Mouse (Mus musculus): ENCODE measurements at regions not wholly inside any gene's neighbourhood (a gene's known extent, or its start where the extent isn't known, plus 50 kb on each side); places are given as distances from the start of the nearest gene placed in this dataset.

DNA sequence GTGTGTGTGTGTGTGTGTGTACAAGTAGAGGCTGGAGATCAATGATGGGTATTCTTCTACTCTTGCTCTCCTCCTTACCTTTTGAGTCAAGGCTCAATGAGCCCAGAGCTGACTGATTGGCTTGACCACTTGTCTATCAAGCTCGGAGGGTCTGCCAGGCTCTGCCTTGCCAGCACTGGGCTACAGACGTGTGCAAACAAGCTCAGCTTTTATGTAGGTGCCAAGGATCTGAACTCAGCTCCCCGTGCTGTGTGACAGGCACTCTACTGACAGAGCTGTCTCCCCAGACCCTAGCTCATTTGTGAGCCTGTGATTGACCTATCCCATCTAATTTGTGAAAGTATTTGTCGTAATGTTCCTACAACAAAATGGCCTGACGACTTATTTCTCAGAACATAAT is 54.2 kb upstream of the Cdc42bpa start:
- no peak overlapping the region for H3K27ac ChIP-seq (replicated peaks)
- 90% methylated on average over 5 of the region's 5 CpGs for WGBS
- H3K4me1 ChIP-seq: no peaks in the 10 kb centered on the region
- H3K4me3 ChIP-seq: no peak overlapping the region
- H3K9me3 ChIP-seq: no peaks in the 10 kb centered on the region
- DNase-seq (ENCODE audit: low spot score): no peak
- no peaks in the 10 kb centered on the region for H3K36me3 ChIP-seq (replicated peaks)
- no peaks in the 10 kb centered on the region for H3K27me3 ChIP-seq (replicated peaks; ENCODE audit: low read depth, poor library complexity, severe bottlenecking)

DNA sequence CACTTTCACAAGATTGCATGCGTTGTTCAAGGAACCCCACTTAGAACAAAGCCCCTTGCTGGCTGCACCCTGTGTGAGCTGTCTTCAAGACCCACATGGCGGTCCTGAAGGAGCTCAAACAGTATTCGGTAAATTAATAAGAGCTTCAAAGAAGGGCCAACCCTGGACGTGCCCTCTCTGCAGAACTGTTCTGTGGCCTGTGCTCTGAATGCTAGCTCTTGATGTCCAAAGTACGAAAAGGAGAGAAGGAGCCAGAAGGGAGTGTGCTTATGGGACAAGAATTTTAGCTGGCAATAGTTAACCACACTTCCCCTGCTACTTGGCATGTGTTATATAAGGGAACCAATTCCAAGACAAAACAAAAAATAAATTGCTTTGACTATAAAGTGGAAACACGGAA is 67.6 kb upstream of the Cdc42bpa start:
- no peak overlapping the region for H3K27ac ChIP-seq (replicated peaks)
- DNase-seq (ENCODE audit: low spot score): no peak
- H3K36me3 ChIP-seq (replicated peaks): no peaks in the 10 kb centered on the region
- peaks cover 3% of the 10 kb centered on the region; the same call in 1 of the 2 replicates for H3K9me3 ChIP-seq
- 90% methylated on average over 6 of the region's 6 CpGs for WGBS
- no peak overlapping the region for H3K4me3 ChIP-seq
- H3K4me1 ChIP-seq: no peaks in the 10 kb centered on the region
- H3K27me3 ChIP-seq (replicated peaks; ENCODE audit: low read depth, poor library complexity, severe bottlenecking): no peaks in the 10 kb centered on the region

DNA sequence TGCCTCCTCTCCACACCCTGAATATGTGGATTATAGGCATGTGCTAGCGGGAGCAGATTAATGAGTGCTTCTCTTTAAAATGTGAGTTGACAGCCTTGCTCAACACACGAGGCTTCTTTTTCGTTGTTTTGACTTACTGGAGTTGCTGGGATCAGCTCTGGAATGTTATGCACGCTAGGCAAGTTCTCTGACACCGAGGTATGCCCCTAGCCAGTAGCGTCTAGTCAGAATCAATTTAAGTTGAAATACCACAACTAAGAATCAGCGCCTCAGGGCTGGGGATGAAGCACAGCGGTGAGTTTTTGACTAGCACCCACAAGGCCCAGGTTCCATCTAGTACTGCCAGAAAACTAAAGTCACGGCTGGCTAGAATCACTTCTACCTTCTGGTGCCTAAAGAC is 72.4 kb upstream of the Cdc42bpa start:
- Histone ChIP-seq H3K36me3 (replicated peaks) (no peaks in the 10 kb centered on the region), H3K27ac (replicated peaks) (no peak overlapping the region), H3K27me3 (replicated peaks; ENCODE audit: low read depth, poor library complexity, severe bottlenecking) (no peaks in the 10 kb centered on the region), H3K9me3 (no peaks in the 10 kb centered on the region), H3K4me1 (peaks cover 1% of the 10 kb centered on the region), H3K4me3 (no peak overlapping the region)
- WGBS: 62% methylated on average over 9 of the region's 9 CpGs
- DNase-seq (ENCODE audit: low spot score): peak; percentile 46

DNA sequence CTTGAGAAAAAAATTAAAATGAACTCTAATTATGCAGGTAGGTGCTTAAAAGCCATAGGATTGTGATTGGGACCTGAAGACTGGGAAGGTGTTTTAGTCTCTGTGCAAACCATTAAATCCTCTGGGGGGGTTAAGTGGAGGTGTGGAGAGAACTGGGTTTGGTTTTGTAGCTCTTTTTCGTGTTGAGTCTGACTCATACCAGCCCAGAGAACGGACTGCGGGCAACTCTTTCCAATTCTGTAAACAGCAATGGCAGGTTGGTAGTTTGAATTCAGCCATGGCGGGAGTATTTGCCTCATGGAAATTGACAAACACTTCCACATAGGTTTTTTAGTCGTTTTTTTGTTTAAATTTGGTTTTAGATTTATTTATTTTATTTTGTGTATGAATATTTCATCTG is 77.7 kb upstream of the Ahctf1 start:
- Histone ChIP-seq H3K4me1 (peaks cover 7% of the 10 kb centered on the region), H3K27ac (replicated peaks) (no peak overlapping the region), H3K36me3 (replicated peaks) (no peaks in the 10 kb centered on the region), H3K27me3 (replicated peaks; ENCODE audit: low read depth, poor library complexity, severe bottlenecking) (no peaks in the 10 kb centered on the region), H3K9me3 (no peaks in the 10 kb centered on the region), H3K4me3 (no peak overlapping the region)
- no peak for DNase-seq (ENCODE audit: low spot score)
- WGBS: 86% methylated on average over 5 of the region's 5 CpGs

DNA sequence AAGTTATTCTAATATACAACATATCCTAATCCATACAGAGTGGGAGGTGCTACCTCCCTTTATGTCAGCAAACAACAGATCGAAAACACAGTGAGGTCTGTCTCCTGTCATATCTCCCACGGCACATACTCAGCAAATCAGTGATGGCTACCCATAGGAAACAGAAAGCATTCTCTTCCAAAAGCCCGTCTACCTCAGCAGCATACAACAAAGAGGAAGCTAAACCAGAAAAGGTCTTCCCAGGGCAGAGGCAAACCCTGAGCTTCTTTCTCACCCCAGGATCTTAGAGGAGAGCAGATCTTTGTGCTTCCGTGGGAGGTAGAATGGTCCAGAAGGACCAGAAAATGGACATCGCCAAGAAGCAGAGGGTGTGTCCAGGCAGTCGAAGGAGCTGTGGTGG is 74.4 kb upstream of the Ahctf1 start:
- no peak overlapping the region for H3K27ac ChIP-seq (replicated peaks)
- DNase-seq (ENCODE audit: low spot score): no peak
- H3K9me3 ChIP-seq: no peaks in the 10 kb centered on the region
- H3K36me3 ChIP-seq (replicated peaks): no peaks in the 10 kb centered on the region
- peaks cover 6% of the 10 kb centered on the region for H3K4me1 ChIP-seq
- 86% methylated on average over 6 of the region's 6 CpGs for WGBS
- no peaks in the 10 kb centered on the region for H3K27me3 ChIP-seq (replicated peaks; ENCODE audit: low read depth, poor library complexity, severe bottlenecking)
- H3K4me3 ChIP-seq: no peak overlapping the region

DNA sequence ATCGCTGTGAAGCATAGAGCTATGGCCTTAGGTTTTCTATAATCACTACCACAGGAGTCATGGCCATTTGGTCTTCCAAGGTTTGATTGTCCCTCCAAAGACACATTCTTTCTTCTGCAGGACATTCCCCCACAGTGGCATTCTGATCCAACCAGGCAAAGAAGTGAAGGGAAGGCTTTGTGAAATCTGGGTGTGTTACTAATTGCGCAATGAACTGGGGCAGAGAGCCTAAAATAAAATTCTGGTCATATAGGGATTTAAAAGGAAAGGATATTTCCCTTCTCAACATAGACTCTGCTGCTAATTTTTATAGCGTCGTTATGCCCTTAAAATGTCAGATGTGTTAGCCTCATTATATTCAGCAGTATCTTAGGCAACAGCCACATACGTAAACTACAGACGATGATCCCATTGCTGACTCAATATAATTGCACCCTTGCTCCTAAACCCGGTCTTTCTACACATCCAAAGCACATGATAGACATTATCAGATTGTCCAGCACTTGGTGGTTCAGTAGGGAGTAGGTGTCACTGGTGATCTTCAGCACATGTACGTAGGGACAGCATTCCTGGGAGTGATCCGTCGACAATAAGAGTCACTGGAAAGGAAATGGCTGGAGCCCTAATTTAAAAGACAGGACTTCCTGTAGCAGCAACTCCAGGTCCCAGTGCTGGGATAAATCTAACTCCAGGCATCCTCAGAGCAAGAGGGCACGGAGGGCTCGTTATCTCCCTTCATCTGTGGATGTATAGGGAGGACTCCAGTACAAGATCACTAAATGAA is 70.5 kb upstream of the Ahctf1 start:
- WGBS: 74% methylated on average over 12 of the region's 12 CpGs
- Histone ChIP-seq H3K4me3 (no peak overlapping the region), H3K27ac (replicated peaks) (no peak overlapping the region), H3K36me3 (replicated peaks) (no peaks in the 10 kb centered on the region), H3K9me3 (no peaks in the 10 kb centered on the region), H3K27me3 (replicated peaks; ENCODE audit: low read depth, poor library complexity, severe bottlenecking) (no peaks in the 10 kb centered on the region), H3K4me1 (peaks cover 4% of the 10 kb centered on the region; the same call in 1 of the 2 replicates)
- no peak for DNase-seq (ENCODE audit: low spot score)

DNA sequence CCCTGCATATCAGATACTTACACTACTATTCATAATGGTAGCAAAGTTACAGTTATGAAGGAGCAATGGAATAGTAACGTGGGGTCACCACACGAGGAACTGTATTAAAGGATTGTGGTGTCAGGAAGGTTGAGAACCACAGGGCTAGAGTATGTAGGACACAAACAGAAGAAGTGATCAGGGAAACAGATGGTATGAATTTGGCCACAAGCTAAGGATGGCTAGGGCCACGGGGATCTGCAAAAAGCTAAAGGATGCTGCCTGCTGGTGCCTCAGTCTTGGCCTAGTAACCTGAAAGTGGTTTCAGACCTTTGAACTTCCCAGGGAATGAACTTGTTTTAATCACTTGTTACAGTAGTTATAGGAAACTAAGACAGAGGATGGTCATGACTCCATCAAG is 68.5 kb upstream of the Ahctf1 start:
- no peak for DNase-seq (ENCODE audit: low spot score)
- Histone ChIP-seq H3K9me3 (no peaks in the 10 kb centered on the region), H3K27ac (replicated peaks) (no peak overlapping the region), H3K36me3 (replicated peaks) (no peaks in the 10 kb centered on the region), H3K4me3 (no peak overlapping the region), H3K4me1 (peaks cover 4% of the 10 kb centered on the region; the same call in 1 of the 2 replicates), H3K27me3 (replicated peaks; ENCODE audit: low read depth, poor library complexity, severe bottlenecking) (no peaks in the 10 kb centered on the region)
- 81% methylated on average over 3 of the region's 3 CpGs for WGBS

DNA sequence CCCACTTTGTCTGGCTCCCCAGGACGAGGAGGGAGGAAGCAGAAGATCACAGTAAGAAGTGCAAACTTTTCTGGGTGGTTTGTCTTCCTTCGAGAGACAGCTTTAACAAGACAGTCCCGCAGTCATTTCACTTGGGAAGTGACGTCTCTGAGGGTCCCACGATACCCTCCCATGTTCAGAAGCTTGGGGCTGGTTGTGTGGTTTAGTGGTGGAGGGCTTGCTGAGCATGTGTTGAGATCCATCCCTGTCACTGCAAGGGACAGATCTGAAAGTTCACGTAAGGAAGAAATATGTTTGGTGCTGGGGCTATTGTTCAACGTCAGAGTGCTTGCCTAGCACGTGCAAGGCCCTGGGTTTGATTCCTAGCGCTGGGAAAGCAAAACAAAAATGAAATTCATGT is 65.2 kb upstream of the Ahctf1 start:
- no peak for DNase-seq (ENCODE audit: low spot score)
- WGBS: 90% methylated on average over 9 of the region's 9 CpGs

DNA sequence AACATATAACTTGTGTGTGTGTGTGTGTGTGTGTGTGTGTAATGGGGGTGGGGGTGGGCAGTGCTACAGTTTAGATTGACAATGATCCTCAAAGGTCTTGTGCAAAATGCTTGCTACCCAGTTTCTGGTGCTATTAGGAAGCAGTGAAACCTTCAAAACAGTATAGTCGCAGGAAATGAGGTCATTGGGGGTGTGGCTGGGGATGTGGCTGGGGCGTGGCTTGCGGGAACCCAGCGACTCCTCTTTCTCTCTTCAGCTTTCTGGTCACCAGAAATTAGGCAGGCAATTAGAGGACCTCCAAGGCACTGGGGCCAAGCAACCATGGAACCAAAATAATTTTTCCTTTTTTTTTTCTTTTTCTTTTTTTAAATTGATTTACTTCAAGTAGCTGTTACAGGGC is 64.0 kb upstream of the Ahctf1 start:
- peaks cover 19% of the 10 kb centered on the region for H3K4me1 ChIP-seq
- WGBS: 88% methylated on average over 4 of the region's 4 CpGs
- no peaks in the 10 kb centered on the region for H3K27me3 ChIP-seq (replicated peaks; ENCODE audit: low read depth, poor library complexity, severe bottlenecking)
- H3K9me3 ChIP-seq: no peaks in the 10 kb centered on the region
- H3K27ac ChIP-seq (replicated peaks): no peak overlapping the region
- no peak for DNase-seq (ENCODE audit: low spot score)
- H3K36me3 ChIP-seq (replicated peaks): no peaks in the 10 kb centered on the region
- H3K4me3 ChIP-seq: no peak overlapping the region

More for the DNA sequence above, 65.2 kb upstream of the Ahctf1 start:
- Histone ChIP-seq H3K27me3 (replicated peaks; ENCODE audit: low read depth, poor library complexity, severe bottlenecking) (no peaks in the 10 kb centered on the region), H3K36me3 (replicated peaks) (no peaks in the 10 kb centered on the region), H3K27ac (replicated peaks) (no peak overlapping the region), H3K4me3 (no peak overlapping the region), H3K9me3 (no peaks in the 10 kb centered on the region), H3K4me1 (peaks cover 13% of the 10 kb centered on the region)

DNA sequence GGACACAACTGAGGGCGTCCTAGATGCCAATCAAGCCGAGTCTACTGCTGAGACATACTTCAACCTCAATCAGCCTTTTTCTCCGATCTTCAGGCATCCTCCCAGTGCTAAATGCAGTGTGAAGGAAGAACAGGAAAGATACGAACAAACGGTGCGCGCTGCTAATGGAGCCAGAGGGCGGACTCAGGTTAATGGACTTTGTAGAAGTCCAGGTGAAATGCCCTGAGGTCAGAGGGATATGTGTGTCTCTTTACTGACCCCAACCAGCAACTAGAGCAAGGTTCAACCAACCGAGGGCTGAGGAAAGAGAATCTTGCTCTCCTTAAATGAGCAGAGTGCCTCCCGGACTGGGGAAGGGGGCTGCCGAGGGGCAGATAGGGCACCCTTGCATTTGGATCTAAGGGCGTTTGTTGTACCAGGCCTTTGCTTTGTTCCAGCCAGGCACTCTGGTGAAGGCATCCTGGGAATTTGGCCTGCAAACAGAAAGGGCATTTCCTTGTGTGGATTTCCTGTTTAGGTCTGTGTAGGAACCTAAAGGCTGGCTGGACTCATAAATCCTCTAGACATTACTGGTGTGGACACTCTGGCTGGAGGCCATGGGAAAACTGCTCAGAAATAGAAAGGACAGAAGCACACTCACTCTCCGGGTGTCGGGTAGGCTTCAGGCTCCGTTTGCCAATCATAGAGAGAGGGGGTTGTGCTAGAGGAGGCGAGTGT is 62.7 kb upstream of the Ahctf1 start:
- 56% methylated on average over 16 of the region's 16 CpGs for WGBS
- Histone ChIP-seq H3K4me1 (peaks cover 19% of the 10 kb centered on the region), H3K36me3 (replicated peaks) (no peaks in the 10 kb centered on the region), H3K4me3 (no peak overlapping the region), H3K27ac (replicated peaks) (peak overlapping the region; percentile 55), H3K9me3 (no peaks in the 10 kb centered on the region), H3K27me3 (replicated peaks; ENCODE audit: low read depth, poor library complexity, severe bottlenecking) (no peaks in the 10 kb centered on the region)
- DNase-seq (ENCODE audit: low spot score): no peak

DNA sequence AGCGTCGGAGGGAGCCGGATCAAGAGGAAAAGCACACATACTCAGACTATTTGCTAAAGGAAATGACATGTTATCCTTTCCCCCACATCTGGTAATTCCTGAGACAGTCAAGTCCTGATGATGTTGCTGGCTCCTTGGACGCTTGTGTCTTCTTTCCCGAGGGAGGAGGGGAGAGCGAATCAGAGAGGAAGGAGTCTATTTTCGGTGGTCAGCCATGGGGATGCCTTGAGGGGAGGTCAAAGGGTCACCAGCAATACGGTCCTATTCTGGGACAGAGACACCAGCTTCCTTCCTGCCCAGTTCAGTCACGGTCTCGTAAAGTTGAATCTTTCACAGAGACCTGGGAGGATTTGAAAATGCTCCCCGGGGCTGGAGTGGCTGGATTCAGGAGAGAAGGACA is 62.1 kb upstream of the Ahctf1 start:
- no peaks in the 10 kb centered on the region for H3K27me3 ChIP-seq (replicated peaks; ENCODE audit: low read depth, poor library complexity, severe bottlenecking)
- no peaks in the 10 kb centered on the region for H3K36me3 ChIP-seq (replicated peaks)
- H3K9me3 ChIP-seq: no peaks in the 10 kb centered on the region
- 24% methylated on average over 11 of the region's 11 CpGs for WGBS
- peaks cover 19% of the 10 kb centered on the region for H3K4me1 ChIP-seq
- peak; percentile 31 for DNase-seq (ENCODE audit: low spot score)
- H3K27ac ChIP-seq (replicated peaks): 0 out of 2 replicates have a peak overlapping the region, but pooled peaks have one; percentile 55
- no peak overlapping the region for H3K4me3 ChIP-seq

DNA sequence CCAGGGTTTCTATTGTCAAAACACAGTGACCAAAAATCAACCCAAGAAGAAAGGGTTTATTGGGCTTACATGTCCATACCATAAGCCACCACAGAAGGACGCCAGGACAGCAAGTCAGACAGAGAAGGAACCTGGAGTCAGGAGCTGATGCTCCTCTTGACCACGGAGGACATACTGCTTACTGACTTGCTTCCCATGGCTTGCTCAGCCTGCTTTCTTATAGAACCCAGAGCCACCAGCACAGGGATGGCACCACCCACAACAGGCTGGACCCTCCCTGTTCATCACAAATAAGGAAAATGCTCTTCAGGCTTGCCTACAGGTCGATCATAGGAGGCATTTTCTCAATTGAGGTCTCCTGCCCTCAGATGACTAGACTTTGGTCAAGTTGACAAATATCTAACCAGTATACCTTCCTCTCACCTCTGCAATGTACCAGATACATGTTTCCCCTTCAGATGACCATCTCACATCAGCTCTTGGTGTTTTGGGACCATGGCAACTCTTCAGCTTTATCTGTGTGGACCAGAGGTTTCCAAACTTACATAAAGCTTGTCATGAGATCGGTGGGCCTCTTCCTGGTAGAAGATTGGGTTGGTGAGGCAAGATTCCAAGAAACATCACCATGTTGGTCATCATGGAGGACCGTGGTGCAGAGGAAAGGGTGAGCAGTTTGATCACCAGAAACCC is 61.2 kb upstream of the Ahctf1 start:
- WGBS: 89% methylated on average over 5 of the region's 5 CpGs

More for the DNA sequence above, 61.2 kb upstream of the Ahctf1 start:
- Histone ChIP-seq H3K9me3 (no peaks in the 10 kb centered on the region), H3K36me3 (replicated peaks) (no peaks in the 10 kb centered on the region), H3K4me1 (peaks cover 21% of the 10 kb centered on the region), H3K27ac (replicated peaks) (no peak overlapping the region), H3K27me3 (replicated peaks; ENCODE audit: low read depth, poor library complexity, severe bottlenecking) (no peaks in the 10 kb centered on the region), H3K4me3 (no peak overlapping the region)
- DNase-seq (ENCODE audit: low spot score): no peak

Data from embryonic facial prominence, embryonic 10.5 days (tissue).